Mouse (Mus musculus): ENCODE data around the gene Pf4. TPM values are rescaled to one million over a fixed set of nuclear protein-coding genes. Genes with fewer than 3 reads are reported as not detected.

The Pf4 gene
- total RNA-seq, 2 experiments from 2014 or later: 2.4 TPM; not detected in 1

DNA sequence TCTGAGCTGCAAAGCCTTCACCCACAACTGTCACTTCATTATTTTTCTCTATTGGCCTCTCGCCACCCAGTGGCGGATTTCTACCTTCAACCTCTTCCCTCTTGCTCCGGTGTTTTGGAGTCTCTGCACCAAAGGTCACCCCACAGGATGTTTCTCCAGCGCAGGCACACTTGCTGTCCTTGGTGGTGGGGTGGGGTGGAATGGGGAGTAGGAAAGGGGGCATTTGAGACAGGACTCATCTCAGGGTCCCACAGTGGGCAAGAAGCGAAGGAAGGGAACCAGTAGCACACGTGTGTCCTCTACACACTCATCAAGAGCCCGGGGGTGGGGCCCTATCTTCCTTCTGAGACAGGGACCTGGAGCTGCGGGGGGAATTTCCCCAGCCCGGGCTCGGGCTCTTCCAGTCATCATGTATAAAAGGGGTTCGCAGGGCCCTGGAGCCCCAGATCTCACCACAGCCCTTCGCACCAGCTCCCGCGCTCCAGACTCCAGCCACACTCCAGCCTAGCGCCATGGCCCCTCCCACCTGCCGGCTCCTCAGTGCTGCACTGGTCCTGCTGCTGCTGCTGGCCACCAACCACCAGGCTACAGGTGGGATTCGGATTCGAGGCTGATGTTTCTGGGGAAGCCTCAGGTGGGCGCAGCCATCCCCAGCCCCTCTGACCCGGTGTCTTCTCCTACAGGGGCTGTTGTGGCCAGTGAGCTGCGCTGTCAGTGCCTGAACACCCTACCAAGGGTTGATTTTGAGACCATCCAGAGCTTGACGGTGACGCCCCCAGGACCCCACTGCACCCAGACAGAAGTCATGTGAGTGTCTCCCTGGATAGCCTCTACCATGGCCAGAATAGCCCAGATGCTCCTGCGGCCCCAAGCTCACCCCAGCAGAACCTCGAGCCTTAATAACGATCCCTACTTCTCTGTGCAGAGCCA is 13.7 kb downstream of the Pf4 start, which contains the start of gene Cxcl3:
TSS of gene Cxcl3 (plus strand) at position 445 of the 930 bp plus-strand sequence.
- peak; percentile 20 for ATAC-seq (replicated peaks; ENCODE audit: poor library complexity, severe bottlenecking)

DNA sequence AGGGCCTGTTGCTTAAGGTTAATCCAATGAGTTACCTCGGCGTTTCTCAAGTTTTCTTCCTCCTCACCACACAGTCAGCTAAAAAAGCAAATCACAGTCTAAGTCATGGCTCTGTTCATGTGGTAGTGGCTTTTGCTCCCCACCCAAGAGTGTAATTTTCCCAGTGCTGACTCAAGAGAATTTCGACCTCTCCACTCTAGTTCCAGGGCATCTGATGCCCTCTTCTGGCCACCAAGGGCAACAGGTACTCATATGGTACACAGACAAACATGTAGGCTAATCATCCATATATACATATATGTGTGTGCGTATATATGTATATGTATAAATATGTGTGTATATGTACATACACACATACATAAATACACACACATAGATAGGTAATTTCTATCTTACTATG is 15.9 kb downstream of the Pf4 start:
- ATAC-seq (replicated peaks; ENCODE audit: poor library complexity, severe bottlenecking): 0 out of 2 replicates have a peak, but pooled peaks have one; percentile 10

DNA sequence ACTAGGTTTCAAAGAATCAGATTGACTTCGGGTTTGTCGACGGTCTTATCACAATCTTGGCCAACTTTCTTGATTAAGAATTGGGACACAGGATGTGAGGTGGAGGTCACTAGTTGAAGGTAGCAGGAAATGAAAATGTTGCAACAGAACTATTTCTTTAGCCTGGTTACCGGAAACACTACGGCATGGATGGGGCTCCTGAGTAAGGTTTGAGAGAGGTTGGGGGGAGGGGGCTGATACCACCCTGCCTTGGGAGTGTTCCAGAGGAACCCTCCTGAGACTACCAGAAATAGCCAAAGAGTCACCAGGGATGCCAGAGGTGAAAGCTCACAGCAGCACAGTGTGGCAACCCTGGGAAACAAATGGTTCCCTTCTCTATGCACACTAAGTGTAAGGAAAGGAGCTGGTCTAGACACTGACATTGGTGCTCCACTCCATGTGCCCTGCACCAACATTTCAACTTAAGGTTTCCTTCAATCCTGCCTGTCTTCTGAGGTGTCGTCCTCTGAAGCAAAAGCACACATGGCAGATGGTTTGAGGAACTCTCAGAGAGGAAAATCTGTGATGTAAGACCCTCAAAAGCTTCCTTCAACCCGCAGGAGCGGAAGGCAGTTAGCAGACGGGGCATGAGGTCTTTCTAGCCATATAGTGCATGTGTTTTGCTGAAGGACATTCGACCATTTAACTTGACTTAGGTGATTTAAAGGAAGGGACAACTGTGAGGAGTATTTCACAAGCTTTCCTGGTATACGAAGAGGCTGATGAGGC is 17.3 kb downstream of the Pf4 start:
- ATAC-seq (replicated peaks; ENCODE audit: poor library complexity, severe bottlenecking): peak; percentile 82

DNA sequence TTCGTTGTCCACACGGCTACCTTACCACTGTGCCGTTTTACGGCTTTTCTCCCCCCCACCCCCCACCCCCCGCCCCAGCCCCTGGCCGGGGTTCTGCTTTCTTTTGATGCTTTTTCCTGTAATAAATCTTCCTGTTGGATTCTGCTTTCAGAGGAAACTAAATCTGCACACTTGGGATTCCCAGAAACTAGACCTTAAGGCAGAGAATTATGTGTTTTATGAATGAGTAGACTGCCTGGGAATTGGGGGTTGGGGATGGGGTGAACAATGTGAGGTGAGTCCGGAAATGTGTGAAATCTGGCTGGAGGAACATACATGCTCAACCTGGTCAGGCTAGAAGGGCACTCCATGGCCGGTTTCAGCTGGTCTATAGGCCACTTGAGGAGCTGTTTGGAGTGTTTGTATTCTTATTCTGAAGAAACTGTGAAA is 17.9 kb downstream of the Pf4 start:
- peak; percentile 10; the same call in 1 of the 2 replicates for ATAC-seq (replicated peaks; ENCODE audit: poor library complexity, severe bottlenecking)

DNA sequence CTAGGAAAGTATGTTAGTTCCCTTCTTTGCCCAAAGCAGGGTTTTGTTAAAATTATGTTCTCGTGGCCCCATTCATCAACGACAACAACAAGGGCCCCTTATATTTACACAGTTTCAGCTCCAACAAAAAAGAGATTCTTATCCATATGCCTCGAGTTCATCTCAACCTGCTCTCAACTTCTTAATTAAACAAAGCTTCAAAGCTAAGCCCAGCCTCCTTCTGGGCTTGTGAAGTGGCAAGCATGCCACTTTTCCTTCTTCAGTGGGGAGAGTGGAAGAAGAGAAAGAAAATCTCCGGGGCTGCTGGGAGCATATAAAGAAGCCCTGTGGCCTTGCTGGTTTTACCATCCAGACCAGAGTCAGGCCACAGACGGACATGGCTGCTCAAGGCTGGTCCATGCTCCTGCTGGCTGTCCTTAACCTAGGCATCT is 22.0 kb downstream of the Pf4 start, which contains the start of gene Cxcl15:
TSS of gene Cxcl15 (plus strand) at position 340 of the 431 bp plus-strand sequence.
- ATAC-seq (replicated peaks; ENCODE audit: poor library complexity, severe bottlenecking): no peak

DNA sequence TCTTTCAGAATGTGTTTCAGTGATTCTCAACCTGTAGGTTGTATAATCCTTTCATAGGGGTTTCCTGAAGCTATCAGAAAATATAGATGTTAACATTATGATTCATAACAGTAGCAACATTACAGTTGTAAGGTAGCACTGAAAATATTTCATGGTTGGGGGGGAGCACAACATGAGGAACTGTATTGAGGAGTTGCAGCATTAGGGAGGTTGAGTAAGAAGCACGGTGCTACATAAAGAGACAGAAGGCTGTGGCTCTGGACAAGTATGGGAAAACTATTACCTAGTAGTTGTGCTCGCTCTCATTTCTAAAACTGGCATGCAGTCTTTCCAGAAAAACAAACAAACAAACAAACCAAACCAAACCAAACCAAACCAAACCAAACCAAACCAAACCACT is 23.2 kb downstream of the Pf4 start:
- ATAC-seq (replicated peaks; ENCODE audit: poor library complexity, severe bottlenecking): peak; percentile 42; the same call in 1 of the 2 replicates

DNA sequence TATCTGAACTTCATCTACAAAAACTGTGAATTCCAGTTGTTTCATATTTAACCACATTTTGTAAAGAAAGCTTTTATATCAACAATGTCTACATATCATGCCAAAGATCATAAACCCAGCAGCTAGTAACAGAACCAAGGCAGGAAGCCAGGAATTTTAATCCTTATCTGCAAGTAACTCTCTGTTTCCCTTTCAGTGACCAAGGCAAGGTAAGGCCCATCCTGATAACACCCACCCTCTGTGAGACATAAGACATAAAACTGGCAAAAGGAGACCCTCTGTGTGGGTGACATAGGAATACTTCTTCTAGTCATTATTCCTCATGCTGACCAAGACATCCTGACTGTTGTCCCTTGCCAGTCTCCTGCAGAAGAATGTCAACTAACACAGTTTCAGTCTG is 32.3 kb downstream of the Pf4 start:
- no peak for ATAC-seq (replicated peaks; ENCODE audit: poor library complexity, severe bottlenecking)

DNA sequence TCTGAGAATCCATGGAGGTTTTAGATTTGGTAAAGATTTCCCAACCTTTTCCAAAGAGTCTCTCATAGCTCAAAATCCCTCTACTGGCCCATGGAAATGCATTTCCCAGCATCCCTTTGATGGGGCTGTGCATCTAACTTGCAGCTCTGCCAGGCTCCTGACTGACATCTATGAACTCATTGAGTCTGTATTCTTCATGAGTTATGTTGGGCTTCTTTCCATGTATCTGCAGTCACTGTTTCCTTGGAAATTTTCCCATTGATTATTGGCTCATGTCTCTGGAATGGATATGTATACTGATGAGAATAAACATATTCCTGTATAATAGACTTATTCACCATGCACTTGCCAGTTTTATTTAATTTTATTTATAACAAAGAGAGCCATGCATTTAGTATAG is 33.8 kb downstream of the Pf4 start:
- ATAC-seq (replicated peaks; ENCODE audit: poor library complexity, severe bottlenecking): no peak

DNA sequence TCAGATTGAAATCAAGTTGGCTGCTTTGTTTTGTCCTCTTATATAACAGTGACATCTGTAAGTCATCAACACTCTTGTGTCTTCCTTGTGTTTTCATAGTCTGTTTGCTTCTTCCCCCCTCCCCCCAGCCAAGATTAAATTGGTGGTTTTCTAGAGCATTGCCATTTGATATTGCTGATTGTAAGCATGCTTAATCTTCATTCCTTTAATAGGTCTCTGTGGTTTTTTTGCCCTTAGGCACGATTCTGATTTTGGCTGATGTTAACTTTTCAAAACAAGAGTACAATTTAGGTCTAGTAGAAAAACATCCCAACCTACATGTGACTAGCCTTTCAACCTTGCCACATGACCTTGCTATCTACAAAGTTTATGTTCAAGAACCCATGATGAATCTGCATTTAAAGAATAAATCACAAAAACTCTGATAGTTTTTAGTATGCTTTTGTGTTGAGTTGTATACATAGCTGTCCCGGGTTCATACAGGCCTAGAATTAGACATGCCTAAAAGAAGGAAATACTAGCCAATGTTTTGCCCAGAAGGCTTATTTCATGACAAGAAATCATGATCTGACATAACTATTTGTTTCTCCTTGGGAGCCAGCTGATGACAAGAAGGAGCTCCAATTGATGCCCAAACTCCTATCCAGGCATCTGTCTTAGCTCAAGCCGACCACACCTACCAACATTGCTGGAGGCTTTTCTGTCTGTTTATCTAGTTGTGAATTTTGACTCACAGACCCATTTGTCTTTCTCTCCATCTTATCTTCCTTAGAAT is 35.1 kb downstream of the Pf4 start:
- no peak for ATAC-seq (replicated peaks; ENCODE audit: poor library complexity, severe bottlenecking)

DNA sequence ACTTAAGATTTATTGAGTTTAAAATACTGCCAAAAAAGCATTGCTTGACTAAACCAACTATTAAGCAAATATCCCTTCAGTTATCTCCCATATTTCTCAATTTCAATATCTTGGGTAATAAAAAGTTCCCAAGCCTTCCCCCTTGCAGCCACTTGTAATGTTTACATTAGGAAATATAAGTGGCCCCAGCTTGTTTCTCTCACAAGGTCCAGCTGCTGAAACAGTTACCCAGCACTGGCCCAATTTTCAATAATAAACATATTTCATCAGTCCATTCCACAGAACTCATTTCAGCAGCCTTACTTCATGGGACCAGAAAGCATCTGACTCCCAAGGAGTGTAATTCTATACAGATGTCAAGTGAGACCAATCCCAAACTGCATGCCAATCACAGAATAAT is 47.5 kb downstream of the Pf4 start:
- no peak for ATAC-seq (replicated peaks; ENCODE audit: poor library complexity, severe bottlenecking)

Other genes starting within 250 kb of the Pf4 start
- gene 5830473C10Rik, start 211.3 kb upstream of the Pf4 start, total RNA-seq (2014; fragmentation: Nextera tagmentation): not detected in 2 replicates
- gene 5830473C10Rik, start 211.3 kb upstream of the Pf4 start, total RNA-seq (2017): 0.47 TPM in 1 of 2 replicates, not detected in the other
- gene Rassf6, start 131.8 kb upstream of the Pf4 start, total RNA-seq (2014; fragmentation: Nextera tagmentation): not detected in 2 replicates
- gene Rassf6, start 131.8 kb upstream of the Pf4 start, total RNA-seq (2017): 0.36 TPM in 1 of 2 replicates, not detected in the other
- not detected in 2 replicates for gene Cxcl5, start 13.1 kb upstream of the Pf4 start, total RNA-seq (2014; fragmentation: Nextera tagmentation)
- not detected in 2 replicates for gene Cxcl5, start 13.1 kb upstream of the Pf4 start, total RNA-seq (2017)
- not detected in 2 replicates for gene Ppbp, start 3.9 kb upstream of the Pf4 start, total RNA-seq (2014; fragmentation: Nextera tagmentation)
- gene Ppbp, start 3.9 kb upstream of the Pf4 start, total RNA-seq (2017): not detected in 2 replicates
- not detected in 2 replicates for gene Cxcl3, start 13.7 kb downstream of the Pf4 start, total RNA-seq (2014; fragmentation: Nextera tagmentation)
- gene Cxcl3, start 13.7 kb downstream of the Pf4 start, total RNA-seq (2017): 0.21 TPM in 1 of 2 replicates, not detected in the other
- gene Cxcl15, start 22.1 kb downstream of the Pf4 start, total RNA-seq (2014; fragmentation: Nextera tagmentation): not detected in 2 replicates
- gene Cxcl15, start 22.1 kb downstream of the Pf4 start, total RNA-seq (2017): not detected in 2 replicates
- not detected in 2 replicates for gene Cxcl1, start 118.8 kb downstream of the Pf4 start, total RNA-seq (2014; fragmentation: Nextera tagmentation)
- gene Cxcl1, start 118.8 kb downstream of the Pf4 start, total RNA-seq (2017): 0.36 and 2.2 TPM in 2 replicates
- gene Cxcl2, start 131.4 kb downstream of the Pf4 start, total RNA-seq (2014; fragmentation: Nextera tagmentation): not detected in 2 replicates
- gene Cxcl2, start 131.4 kb downstream of the Pf4 start, total RNA-seq (2017): 26.6 and 50.6 TPM in 2 replicates
- gene Mthfd2l, start 158.7 kb downstream of the Pf4 start, total RNA-seq (2014; fragmentation: Nextera tagmentation): 5.4 and 11.6 TPM in 2 replicates
- 8.9 and 9.1 TPM in 2 replicates for gene Mthfd2l, start 158.7 kb downstream of the Pf4 start, total RNA-seq (2017)

Measured in granulocyte monocyte progenitor cell, adult 5-6 weeks (primary cell).